Mouse (Mus musculus): ENCODE data around the gene Tmem128.

Tmem128 gene

DNA sequence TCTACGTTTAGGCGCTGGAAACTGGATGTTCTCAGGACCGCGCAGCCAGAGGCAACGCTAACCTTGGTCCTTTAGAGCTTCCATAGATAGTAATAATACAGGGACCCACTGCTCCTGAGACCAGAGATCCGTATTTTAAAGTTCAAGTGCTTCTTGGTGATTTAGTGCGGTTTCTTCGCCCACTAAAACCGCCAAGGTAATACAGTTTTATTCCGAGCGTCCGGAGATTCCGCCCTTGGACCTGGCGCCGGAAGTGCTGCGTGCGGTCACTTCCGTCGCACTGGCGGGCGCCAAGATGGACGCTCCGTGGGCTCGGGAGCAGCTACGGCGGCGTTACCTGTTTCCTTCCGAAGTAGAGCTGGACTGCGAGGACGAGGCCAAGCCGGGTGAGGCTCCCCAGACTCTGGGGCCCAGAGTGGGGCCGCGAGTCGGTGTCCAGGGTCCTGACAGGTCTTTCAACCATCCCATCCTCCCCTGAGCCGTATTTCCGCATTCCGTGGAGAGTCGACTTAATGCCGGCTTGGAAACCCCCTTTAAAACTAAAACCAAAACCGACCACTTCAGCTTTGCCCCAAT, at the start of gene Tmem128:
Tmem128 (plus strand) TSS at position 79 of the 576 bp plus-strand sequence.
- DNase-seq (ENCODE audit: low spot score): peak; percentile 39

DNA sequence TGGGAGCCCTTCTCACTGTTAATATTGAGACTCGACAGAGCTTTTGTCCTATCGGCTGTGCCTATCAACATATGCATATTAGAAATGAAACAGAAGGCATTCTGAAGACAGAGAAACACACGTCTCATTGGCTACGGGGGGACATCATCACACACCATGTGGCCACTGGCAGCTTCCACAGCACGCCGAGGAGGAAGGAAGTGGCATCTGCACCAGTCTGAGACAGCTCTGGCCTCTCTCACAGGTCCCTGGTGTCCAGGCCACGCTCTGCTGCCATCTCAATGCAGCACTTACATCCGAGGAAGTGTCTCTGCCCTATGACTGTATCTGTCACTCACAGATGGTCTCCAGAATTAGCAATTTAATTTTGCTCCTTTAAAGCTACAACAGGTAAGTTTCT, 48.3 kb upstream of the Tmem128 start:
- DNase-seq (ENCODE audit: low spot score): no peak

- peak; percentile 43 for DNase-seq (ENCODE audit: low spot score)
Measured at GRCm38 (mm10) chr5:38213009-38213408, 47.0 kb upstream of the Tmem128 start.

DNA sequence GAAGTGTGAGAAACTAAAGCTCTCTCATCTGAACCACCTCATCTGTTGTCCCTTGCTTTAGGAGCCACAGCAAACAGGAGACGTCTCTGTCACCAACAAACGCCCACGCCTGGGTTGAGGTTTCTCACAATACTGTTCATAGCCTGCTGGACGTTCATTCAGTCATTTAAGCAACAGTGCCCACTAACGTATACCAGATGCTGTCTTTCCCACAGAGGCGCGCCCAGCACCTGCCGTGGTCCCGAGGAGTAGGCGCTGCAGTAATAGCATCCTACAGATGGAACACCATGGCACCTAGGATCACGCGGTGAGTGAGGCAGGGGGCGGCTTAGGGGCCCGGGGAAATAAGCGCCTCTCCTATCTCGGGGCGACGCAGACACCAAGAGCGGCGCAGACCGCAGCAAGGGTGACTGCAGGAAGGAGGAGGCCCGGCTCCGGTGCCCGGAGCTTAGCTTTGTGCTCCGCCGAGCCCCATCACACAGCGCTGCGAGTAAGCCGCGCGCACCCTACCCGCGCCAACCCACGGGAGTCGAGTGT, 40.1 kb upstream of the Tmem128 start:
- DNase-seq (ENCODE audit: low spot score): no peak

GRCm38 (mm10) chr5:38220328-38220912, 39.6 kb upstream of the Tmem128 start, which contains the start of the genes Zbtb49 and Lyar:
Zbtb49 (minus strand) TSS chr5:38220457.
Lyar (plus strand) TSS chr5:38220470.
- peak; percentile 84 for DNase-seq (ENCODE audit: low spot score)

DNA sequence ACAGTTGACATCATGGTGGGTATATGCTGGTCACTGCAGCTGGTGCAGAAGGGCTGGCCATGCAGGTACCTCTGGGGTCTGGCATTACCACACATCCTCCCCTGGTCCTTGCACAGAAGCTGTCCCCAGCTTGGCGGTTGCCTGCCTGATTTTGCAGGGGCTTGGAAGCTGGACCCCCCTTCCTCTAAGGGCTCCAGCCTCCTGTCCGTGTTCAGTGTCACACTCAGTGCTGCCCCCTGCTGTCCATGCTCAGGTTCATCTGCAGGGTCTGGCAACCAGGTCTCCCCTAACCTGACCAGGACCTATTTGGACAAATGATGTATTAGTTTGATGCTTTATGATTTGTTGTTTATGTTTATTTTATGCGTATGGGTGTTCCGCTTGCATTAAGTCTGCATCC, 24.6 kb upstream of the Tmem128 start:
- DNase-seq (ENCODE audit: low spot score): no peak

- no peak for DNase-seq (ENCODE audit: low spot score)
Measured at GRCm38 (mm10) chr5:38236627-38237026, 23.4 kb upstream of the Tmem128 start.

DNA sequence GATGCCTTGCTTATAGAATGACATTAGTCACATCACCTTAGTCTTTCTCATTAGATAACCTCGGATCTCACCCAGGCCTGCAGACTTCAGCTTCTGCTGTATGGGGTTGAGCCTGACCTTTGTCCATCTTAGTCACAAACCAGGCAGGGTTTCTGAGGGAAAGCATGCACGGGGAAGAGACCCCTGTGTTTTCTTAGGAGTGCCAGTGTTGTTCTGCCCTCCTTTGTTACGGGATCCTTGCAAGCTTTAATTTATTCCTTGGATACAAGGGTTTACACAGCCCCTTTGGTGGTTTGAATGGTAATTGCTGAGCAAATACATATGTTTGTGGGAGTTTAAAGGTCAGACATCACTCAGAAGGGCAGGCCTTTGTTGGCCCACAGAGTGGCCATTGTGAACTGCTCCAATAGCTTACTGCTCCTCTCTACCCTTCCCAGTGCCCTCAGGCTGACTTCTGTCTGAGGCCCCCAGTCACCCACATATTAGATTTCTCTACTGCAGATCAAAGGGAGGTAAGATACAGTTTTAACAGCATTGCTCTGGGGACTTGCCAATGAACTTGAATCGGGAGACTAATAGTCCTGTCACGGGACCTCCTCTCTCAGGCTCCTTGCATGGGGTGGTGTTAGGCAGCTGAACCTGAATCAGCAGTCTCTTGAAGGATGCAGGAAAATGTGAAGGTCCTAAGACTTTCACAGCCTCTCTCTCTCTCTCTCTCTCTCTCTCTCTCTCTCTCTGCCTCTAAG, 19.1 kb upstream of the Tmem128 start:
- no peak for DNase-seq (ENCODE audit: low spot score)

DNA sequence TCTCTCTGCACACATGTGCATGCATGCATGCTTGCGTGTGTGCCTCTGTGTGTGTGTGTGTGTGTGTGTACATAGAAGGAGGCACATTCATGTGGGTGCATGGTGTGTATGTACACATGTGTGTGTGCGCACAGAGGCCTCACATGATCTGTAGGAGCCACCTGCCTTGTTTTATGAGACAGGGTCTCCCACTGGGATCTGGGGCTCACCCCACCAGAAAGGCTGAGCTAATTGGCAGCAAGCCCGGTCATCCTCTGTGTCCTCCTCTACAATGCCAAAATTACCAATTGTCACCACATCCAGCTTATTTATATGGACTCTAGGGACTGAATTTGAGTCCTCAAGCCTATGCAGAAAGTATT, 18.5 kb upstream of the Tmem128 start:
- no peak for DNase-seq (ENCODE audit: low spot score)

DNA sequence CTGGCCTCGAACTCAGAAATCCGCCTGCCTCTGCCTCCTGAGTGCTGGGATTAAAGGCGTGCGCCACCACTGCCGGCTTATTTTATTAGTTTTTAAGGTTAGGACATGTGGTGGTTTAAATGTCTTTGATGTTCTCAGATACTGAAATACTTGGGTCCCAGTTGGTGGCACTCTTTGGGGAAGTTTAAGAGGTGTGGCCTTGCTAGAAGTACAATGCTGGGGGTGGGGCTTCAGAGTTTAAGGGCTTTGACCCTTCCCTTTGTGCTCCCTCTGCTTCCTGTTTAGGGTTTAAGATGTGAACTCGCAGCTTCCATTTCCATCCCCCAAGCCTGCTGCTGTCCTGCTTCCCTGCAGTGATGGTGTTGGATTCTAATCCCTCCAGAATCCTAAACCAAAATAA, 18.0 kb upstream of the Tmem128 start:
- no peak for DNase-seq (ENCODE audit: low spot score)

- DNase-seq (ENCODE audit: low spot score): no peak
Measured at GRCm38 (mm10) chr5:38255195-38255594, 4.8 kb upstream of the Tmem128 start.

- DNase-seq (ENCODE audit: low spot score): no peak
Measured at GRCm38 (mm10) chr5:38255644-38256043, 4.3 kb upstream of the Tmem128 start.

DNA sequence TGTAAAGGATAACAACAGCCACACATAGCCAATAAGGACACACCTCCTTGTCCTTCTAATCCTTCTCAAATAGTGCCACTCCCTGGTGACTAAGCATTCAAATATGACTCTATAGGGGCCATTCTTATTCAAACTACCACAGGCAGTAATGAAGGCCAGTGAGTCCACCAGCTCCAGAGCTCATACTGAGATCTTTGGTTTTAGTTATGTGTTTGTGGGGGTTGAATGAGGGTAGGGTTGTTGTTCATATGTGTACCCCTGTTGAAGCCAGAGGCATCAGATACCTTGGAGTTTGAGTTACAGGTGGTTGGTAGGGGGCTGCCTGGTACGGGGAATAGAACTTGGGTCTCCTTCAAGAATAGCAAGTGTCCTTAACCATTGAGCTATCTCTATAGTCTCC, 3.4 kb upstream of the Tmem128 start:
- no peak for DNase-seq (ENCODE audit: low spot score)

DNA sequence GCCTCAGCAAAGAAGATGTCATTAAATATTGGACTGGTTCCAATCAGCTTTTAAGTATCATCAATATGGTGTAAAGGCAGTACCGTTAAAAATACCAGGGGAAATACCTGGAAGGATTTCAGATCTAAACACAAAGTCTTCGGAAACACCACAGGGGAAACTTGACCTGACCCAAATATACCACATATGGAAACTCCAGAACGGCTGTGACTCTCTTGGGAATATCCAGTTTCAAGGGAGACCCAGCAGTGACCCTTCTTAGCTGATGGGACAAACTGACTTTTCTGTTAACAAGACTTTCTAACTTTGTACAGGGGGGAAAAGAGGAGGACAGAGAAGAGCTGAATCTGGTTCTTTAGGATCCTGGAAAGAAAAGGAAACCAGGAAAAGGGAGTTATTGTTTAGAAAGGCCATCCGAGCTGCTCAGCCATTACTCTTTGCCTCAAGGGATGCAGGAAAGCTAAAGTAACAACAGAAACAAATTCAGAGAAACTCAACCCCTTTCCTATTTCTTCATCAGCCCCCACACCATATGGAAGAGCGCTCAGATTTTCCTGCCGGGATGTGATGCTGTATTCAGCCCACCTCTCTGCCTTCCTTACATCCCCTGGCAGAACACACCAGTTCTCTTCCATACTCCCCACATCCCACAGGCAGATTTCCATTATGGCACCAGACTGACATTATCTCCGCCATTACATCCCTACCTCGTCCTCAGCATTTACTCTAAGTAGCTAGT, 1.8 kb upstream of the Tmem128 start:
- DNase-seq (ENCODE audit: low spot score): no peak

- DNase-seq (ENCODE audit: low spot score): no peak
Measured at GRCm38 (mm10) chr5:38258773-38259146, 1.2 kb upstream of the Tmem128 start.

DNA sequence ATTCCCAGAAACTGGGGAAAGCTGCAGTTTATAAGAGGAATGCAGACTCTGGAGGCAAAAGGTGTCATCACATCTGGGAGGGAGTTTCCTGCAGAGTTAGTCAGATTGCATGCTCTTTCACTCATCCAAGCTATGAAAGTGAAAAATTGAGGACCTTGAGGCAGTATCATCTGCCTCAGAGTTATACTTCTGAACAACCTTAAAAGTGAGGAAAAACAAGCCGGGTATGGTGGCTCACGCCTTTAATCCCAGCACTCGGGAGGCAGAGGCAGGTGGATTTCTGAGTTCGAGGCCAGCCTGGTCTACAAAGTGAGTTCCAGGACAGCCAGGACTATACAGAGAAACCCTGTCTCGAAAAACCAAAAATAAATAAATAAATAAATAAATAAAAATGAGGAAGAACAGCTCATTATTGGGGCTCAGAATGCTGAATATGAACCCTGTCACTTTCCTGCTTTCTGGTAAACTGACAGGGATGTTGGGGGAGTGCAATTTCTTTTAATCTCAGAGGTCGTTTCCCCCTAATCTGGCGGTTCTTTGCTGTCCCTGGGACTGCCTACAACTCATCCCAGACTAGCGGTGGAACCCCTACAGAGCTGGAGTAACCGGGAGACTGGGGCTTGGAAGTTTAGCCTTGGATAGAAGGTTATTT, 404 bp upstream of the Tmem128 start:
- peak; percentile 20 for DNase-seq (ENCODE audit: low spot score)

DNA sequence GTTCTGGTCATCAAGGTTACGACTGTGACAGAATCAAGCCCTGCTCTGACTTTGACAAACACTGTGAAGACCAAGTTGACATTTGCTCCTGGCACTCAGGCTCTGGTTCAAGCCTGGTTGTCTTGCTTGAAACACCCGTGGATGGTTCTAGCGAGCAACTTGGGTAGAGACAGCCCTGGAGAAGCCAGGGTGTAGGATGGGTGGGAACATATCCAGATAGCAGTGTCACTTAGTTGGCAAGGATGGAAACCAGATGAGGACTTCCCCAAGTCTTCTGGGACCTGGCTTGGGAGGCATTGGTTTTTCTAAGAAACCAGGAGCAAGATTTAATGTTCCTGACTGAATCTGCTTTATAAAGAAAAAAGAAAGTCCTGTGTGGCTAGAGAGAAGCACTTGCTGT, 11.0 kb downstream of the Tmem128 start:
- DNase-seq (ENCODE audit: low spot score): no peak

DNA sequence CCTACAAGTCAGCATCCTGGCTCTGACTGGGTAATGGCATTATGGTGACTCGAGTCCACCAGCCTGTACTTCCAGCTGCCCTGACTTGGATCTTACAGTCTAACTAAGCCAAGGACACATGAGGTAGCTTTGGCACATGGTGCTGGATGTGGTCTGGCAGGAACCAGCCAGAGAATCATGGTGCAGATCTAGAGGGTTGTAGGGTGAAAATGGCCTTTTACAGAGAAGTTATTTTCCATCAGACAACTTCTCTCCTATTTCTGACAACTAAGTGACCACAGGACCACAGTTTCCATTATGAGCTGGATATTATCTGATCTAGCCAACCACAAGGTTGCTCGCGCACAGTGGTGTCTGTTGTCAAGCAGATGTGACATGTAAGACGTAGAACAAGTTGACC, 13.8 kb downstream of the Tmem128 start:
- no peak for DNase-seq (ENCODE audit: low spot score)

GRCm38 (mm10) chr5:38275771-38276170, 15.8 kb downstream of the Tmem128 start, which contains the start of gene Otop1:
Otop1 (plus strand) TSS chr5:38275972.
- no peak for DNase-seq (ENCODE audit: low spot score)

GRCm38 (mm10) chr5:38276451-38276850, 16.5 kb downstream of the Tmem128 start:
- no peak for DNase-seq (ENCODE audit: low spot score)

- no peak for DNase-seq (ENCODE audit: low spot score)
Measured at GRCm38 (mm10) chr5:38277098-38277866, 17.3 kb downstream of the Tmem128 start.

All from layer of hippocampus, adult 9-10 months (tissue).